Mouse (Mus musculus) liver, adult 2 months (tissue): Measurements from ENCODE around the gene Spock2.

ENCODE experiments used
- CTCF ChIP-seq: fragments of 200-500 bp; IDR thresholded peaks from 2 replicates; pipeline ENCODE4 v1.5.1; 2011; ENCODE audit warnings: low read depth, low read length, control low read depth
- POLR2A ChIP-seq: fragments of 200-500 bp; IDR thresholded peaks from 2 replicates; pipeline ENCODE4 v1.6.1; 2011; ENCODE audit warnings: low read length, control low read depth; ENCODE audit not compliant: insufficient read depth; ENCODE audit errors: extremely low read depth

DNA sequence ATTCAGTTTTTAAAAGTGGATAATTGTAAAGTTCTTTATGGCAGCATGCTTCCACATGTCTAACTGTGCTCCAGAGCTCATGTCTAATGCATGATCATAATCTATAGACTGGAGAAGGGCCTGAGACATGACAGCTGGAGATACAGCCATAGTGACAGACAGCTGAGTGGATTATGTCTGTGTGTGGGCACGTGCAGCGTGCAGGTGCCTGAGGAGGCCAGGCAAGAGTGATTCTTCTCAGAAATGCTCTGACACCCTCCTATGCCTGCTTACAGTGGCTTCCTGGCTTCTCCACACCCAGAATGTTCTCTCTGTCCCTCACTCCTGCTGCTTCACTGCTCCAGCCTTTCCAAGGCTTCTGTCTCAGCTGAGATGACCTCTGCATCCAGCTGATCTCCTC, 12.3 kb upstream of the Spock2 start:
- TF ChIP-seq POLR2A (no peak), CTCF (no peak)
